Mouse (Mus musculus) G1E (cell line): Measurements from ENCODE around the gene Lbr.
"Not testable (repeated sequence)": the region's sequence is repeated elsewhere in the genome, so short reads cannot be mapped to it uniquely, and the experiment has no call there.

ENCODE experiments used
- CTCF ChIP-seq: IDR thresholded peaks from 2 replicates; pipeline ENCODE4 v1.5.1; 2012; ENCODE audit warnings: low read depth, low read length, inconsistent platforms, mixed read lengths
- GATA1 ChIP-seq: IDR thresholded peaks from 2 replicates; pipeline ENCODE4 v1.6.1; 2012; ENCODE audit warnings: borderline replicate concordance, low read length, inconsistent platforms, mixed read lengths
- GATA2 ChIP-seq: IDR thresholded peaks from 2 replicates; pipeline ENCODE4 v1.6.1; 2012; ENCODE audit warnings: low read depth, low read length, inconsistent platforms, borderline replicate concordance
- POLR2AphosphoS5 ChIP-seq: IDR thresholded peaks from 2 replicates; pipeline ENCODE4 v1.6.1; 2012; ENCODE audit warnings: low read depth, low read length, inconsistent platforms; ENCODE audit not compliant: insufficient replicate concordance
- TAL1 ChIP-seq: conservative IDR thresholded peaks from 2 replicates; pipeline ENCODE4 v1.6.1; 2012; ENCODE audit warnings: low read depth, low read length, inconsistent platforms, mixed read lengths

DNA sequence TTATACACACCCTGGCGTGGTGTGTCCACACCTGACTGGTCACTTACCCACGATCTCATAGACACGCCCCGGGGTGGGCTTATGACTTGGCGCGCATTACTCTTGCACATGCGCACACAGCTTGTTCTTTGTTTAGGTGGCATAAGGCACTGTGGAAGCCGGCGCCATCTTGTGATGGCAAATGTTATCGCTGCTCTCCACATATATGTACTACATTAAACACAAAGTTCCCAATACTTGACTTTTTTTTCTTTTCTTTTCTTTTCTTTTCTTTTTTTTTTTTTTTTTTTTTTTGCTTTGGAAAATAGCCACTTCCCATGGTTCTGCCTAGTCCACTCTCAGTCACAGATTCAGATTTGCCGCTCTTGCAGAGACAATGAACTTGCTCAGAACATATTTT lies 60.2 kb downstream of the Lbr start:
- TF ChIP-seq CTCF, TAL1, POLR2AphosphoS5, GATA1, GATA2: not testable (repeated sequence)
